Mouse (Mus musculus) spleen, postnatal 4 days (tissue): ENCODE data around the gene Ogdhl.
"Not testable (repeated sequence)": the region's sequence is repeated elsewhere in the genome, so short reads cannot be mapped to it uniquely, and the experiment has no call there.

Source experiments
- DNase-seq, 2 experiments: peaks; one replicate each; pipeline ENCODE4 v3.0.0; 2022; ENCODE audit warnings: low spot score in 2 of 2

Ogdhl gene

GRCm38 (mm10) chr14:32321732-32322685 is at the start of gene Ogdhl:
TSS of gene Ogdhl (plus strand) at chr14:32322019.
- peak; percentile 58 to 76 for DNase-seq

DNA sequence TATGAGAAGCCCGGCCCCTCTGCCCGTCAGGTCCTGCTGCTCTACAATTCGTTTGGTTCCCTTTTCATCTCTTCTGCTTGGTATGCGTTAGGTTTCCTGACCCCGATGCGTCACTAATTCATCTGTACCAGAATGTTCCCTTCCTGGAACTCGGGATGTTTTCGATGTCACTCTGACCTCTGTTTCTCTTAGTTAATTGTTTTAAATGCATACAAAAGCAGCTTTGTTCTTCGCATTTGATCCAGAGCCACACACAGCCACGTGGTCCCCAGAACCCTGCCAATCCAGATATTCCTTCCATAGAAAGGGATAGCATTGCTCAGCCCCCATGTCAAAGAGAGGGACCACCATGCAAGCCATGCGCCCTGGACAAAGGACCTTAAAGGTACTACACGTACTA is 20.2 kb upstream of the Ogdhl start:
- DNase-seq, result no peak

GRCm38 (mm10) chr14:32302423-32302822 is 19.4 kb upstream of the Ogdhl start:
- DNase-seq, result no peak

GRCm38 (mm10) chr14:32304921-32305320 is 16.9 kb upstream of the Ogdhl start:
- no peak for DNase-seq

DNA sequence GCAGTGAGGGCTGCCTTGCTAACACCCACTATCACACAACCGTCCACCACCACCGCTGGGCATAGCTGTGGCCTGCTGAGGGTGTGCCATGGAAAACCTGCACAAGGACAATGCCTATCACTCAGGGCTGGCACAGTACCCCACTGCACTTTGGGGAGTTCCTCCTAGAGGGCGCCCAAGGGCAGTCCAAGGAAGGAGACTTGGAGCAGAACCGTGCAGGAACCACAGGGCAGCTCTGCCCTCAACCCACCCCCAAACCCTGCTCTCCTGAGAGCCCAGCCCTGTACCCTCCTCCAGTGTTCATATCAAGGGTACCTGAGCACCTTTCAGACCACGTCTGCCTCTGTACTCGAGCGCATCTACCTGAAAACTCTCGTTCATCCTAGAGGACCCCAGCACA is 11.9 kb upstream of the Ogdhl start:
- peak in 1 of 2 experiments; percentile 70 for DNase-seq

- DNase-seq, result no peak
Observed at GRCm38 (mm10) chr14:32311381-32312035, 10.3 kb upstream of the Ogdhl start.

DNA sequence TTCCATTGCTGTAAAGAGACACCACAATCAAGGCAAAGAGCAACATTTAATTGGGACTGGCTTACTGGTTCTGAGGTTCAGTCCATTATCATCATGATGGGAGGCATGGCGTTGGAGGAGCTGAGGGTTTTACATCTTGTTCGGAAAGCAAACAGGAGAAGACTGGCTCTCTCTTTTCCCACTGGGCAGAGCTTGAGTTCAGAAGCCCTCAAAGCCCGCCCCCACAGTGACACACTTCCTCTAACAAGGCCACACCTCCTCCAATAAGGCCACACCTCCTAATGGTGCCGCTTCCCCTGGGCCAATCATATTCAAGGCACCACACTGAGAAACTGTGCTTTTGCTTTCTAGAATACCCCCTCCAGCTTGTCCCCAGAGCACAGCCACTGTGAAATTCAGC is 4.0 kb upstream of the Ogdhl start:
- no peak for DNase-seq

DNA sequence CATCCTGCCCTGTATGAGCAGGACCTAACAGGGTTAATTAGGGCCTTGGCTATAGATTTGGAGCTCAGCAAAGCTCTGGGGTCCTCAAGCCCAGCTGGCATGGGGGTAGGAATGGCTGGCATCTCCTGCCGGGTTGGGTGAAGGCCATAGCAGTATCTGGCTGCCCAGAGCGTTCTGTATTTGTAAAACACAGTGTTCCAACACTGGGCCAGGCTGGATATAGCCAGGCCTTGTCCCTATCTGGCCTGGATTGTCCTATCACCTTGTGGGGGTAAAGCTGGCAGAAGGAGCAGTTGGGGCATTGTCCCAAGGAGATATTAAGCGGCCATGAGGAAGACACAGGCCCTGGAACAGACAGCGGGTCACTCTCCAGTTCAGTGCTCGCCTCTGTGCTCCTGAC is 1.4 kb downstream of the Ogdhl start:
- no peak for DNase-seq

DNA sequence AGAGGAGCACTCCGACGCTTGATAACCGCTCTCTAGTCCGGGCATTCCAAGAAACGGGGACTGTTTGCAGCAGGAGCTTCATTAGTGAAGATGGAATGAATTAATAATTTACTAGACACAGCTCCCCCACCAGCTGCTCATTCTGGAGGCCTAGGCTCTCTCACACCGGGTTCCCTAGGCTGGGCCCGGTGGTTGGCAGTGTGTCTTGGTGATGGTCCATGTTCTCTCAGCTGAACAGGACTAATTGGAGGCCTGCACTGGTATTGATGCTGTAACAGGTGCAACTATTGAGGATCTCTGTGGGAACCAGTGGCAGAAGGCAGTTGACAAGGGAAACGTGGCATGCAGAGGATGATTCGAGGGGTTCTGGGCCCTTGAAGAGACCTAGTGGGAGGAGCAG is 5.5 kb downstream of the Ogdhl start:
- DNase-seq, result no peak

GRCm38 (mm10) chr14:32332515-32333445 is 11.0 kb downstream of the Ogdhl start:
- DNase-seq, result no peak

- no peak for DNase-seq
Observed at GRCm38 (mm10) chr14:32336021-32336420, 14.2 kb downstream of the Ogdhl start.

DNA sequence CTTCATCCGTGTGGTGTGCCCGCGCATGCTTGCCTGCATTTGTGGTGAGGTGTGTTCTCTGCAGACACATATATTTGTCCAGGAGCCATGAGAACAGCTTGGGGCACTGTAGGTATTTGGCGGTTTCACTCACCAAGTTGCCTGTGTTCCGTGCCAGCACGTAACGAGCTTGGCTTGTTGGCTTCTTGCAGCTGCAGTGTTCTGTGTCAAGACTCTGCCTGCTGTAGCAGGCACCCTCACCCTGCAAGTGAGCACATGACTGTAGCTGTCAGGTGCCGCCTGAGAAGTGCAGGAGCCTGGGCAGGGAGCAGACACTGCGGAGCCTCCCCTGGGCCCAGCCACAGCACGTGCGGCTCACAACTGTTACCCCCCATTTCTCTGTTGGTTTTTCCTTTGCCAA is 14.7 kb downstream of the Ogdhl start:
- DNase-seq, result no peak

- peak in 1 of 2 experiments; percentile 53 for DNase-seq
Observed at GRCm38 (mm10) chr14:32341823-32342222, 20.0 kb downstream of the Ogdhl start.

GRCm38 (mm10) chr14:32344176-32344575 is 22.4 kb downstream of the Ogdhl start:
- peak in 1 of 2 experiments; percentile 57 for DNase-seq

GRCm38 (mm10) chr14:32344694-32345093 is 22.9 kb downstream of the Ogdhl start:
- peak in 1 of 2 experiments; percentile 54 for DNase-seq

GRCm38 (mm10) chr14:32347307-32347706 is 25.5 kb downstream of the Ogdhl start:
- DNase-seq, result peak in 1 of 2 experiments; percentile 51

DNA sequence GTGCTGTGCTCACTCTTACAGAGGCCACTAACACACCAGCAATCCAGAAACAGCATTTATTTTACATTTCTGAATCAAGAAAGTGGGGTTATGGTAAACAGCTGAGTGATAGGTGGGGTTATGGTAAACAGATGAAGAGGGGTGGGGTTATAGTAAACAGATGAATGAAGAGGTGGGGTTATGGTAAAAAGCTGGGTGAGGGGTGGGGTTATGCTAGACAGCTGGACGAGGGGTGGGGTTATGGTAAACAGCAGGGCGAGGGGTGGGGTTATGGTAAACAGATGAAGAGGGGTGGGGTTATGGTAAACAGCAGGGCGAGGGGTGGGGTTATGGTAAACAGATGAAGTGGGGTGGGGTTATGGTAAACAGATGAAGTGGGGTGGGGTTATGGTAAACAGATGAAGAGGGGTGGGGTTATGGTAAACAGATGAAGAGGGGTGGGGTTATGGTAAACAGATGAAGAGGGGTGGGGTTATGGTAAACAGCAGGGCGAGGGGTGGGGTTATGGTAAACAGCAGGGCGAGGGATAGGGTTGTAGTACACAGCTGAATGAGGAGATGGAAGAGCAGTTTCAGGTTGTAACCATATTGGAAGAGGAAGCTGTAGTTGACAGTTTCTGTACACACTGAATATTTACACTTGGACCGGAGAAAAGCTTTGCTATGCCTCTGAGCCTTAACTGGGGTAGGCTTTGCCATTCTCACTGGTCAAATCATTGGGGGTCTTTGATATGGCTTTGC is 29.5 kb downstream of the Ogdhl start:
- DNase-seq, result not testable (repeated sequence)

DNA sequence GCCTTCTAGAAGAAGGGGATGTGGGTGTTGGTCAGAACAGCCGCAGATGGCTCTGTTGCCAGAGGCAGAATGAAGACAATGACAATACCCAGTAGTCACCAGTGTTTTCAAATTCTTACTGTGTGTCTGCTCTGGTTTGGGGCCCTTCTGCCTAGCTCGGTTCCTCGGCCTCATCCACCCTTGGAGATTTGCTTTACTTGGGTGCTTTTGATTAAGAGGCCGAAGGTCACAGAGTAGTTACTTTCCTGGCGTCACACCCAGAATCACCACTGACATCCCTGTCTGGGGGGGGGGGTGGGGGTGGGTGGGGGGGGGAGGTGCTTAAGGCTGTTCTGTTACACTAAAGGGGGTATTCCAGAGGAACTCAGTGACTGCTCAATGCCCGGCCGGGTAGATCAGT is 42.5 kb downstream of the Ogdhl start:
- DNase-seq, result no peak

GRCm38 (mm10) chr14:32369756-32370155 is 47.9 kb downstream of the Ogdhl start:
- no peak for DNase-seq

DNA sequence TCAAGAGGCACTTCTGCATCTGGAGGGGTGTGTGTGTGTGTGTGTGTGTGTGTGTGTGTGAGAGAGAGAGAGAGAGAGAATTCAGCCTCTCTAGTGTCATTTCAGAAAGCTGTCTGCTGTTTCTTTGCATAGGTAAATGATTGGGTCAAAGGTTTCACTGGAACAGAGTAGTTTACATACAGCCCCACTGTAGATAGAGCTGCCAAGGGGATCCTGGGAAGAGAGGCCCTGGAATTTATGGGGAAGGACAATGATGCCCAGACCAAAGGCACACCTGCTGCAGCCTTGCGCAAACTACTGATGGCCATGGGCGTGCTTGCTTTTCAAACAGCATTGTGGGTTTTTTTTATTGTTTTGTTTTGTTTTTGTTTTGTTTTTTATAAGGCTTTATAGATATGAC is 50.7 kb downstream of the Ogdhl start:
- DNase-seq, result no peak
